Mouse (Mus musculus) midbrain, postnatal 0 days (tissue): ENCODE measurements around the gene Syt16. TPM values are rescaled to one million over a fixed set of nuclear protein-coding genes. Genes with fewer than 3 reads are reported as not detected.

Source experiments
- ATAC-seq: fragments of 200-750 bp; cut with Nextera tagmentation; 2 replicates; pipeline ENCODE4 v1.8.0; 2017; ENCODE audit warnings: moderate number of reproducible peaks, mild to moderate bottlenecking, moderate TSS enrichment, moderate library complexity; ENCODE audit not compliant: low FRiP score
- DNase-seq: peaks from one replicate; pipeline ENCODE4 v3.0.0-alpha.2; 2015; ENCODE audit warnings: low spot score
- H3K27ac ChIP-seq: fragments of 300-500 bp; sonication (generic); 2 replicates; pipeline ENCODE4 v1.5.1; 2014; ENCODE audit warnings: low read depth, mild to moderate bottlenecking, low read length, mixed read lengths
- H3K27me3 ChIP-seq: fragments of 300-500 bp; sonication (generic); 2 replicates; pipeline ENCODE4 v1.6.1; 2014; ENCODE audit warnings: low read length, control low read depth, mixed read lengths; ENCODE audit not compliant: insufficient read depth
- H3K36me3 ChIP-seq: fragments of 300-500 bp; sonication (generic); 2 replicates; pipeline ENCODE4 v1.6.1; 2014; ENCODE audit warnings: low read length, control low read depth, mixed read lengths; ENCODE audit not compliant: insufficient read depth
- H3K4me1 ChIP-seq: fragments of 300-500 bp; sonication (generic); 2 replicates; pipeline ENCODE4 v1.6.1; 2014; ENCODE audit warnings: mild to moderate bottlenecking, control low read depth, antibody characterized with exemption, low read length, mixed read lengths; ENCODE audit not compliant: insufficient read depth
- H3K4me2 ChIP-seq: fragments of 300-500 bp; sonication (generic); 2 replicates; pipeline ENCODE4 v1.6.1; 2014; ENCODE audit warnings: low read depth, mild to moderate bottlenecking, low read length, mixed read lengths; ENCODE audit not compliant: poor library complexity, severe bottlenecking
- H3K4me3 ChIP-seq: fragments of 300-500 bp; sonication (generic); 2 replicates; pipeline ENCODE4 v1.5.1; 2014; ENCODE audit warnings: low read depth, mild to moderate bottlenecking, low read length, moderate library complexity
- H3K9ac ChIP-seq: fragments of 300-500 bp; sonication (generic); replicated peaks from 2 replicates; pipeline ENCODE4 v1.6.1; 2014; ENCODE audit warnings: mild to moderate bottlenecking, low read length, moderate library complexity, mixed read lengths; ENCODE audit not compliant: poor library complexity, severe bottlenecking
- H3K9me3 ChIP-seq: fragments of 300-500 bp; sonication (generic); 2 replicates; pipeline ENCODE4 v1.6.1; 2016; ENCODE audit warnings: low read length, control low read depth
- CTCF ChIP-seq: IDR thresholded peaks from 2 replicates; pipeline ENCODE4 v1.5.1; 2016; ENCODE audit warnings: antibody characterized with exemption, mild to moderate bottlenecking
- WGBS: fragments of 180-500 bp; shearing (Covaris S2); extraction: QIAGEN DNeasy Blood & Tissue Kit; methylation state at CpG from one replicate; pipeline ENCODE4 v1.1.7; 2014; 5-methylcytosine and 5-hydroxymethylcytosine counted together
- polyA plus RNA-seq: library from polyadenylated mRNA; unstranded; fragments of >200 nt; fragmentation: Nextera tagmentation; extraction: Ambion mirVana; gene quantifications from 2 replicates; pipeline ENCODE4 v1.2.1, GENCODE M21; 2015
- total RNA-seq: library from RNA; depleted of rRNA; stranded (reverse); fragments of >200 nt; gene quantifications from 2 replicates; pipeline ENCODE4 v1.2.3, GENCODE M21; 2014

Syt16 gene
- total and polyA plus RNA-seq, 2 experiments from 2014 or later = 77.3 to 95.2 TPM

- WGBS = 85% methylated on average over 3 of the region's 3 CpGs
- Histone ChIP-seq H3K27me3 (no peaks in the 10 kb centered on the region), H3K27ac (no peak overlapping the region), H3K9me3 (no peaks in the 10 kb centered on the region), H3K36me3 (peaks cover 51% of the 10 kb centered on the region), H3K4me1 (no peaks in the 10 kb centered on the region), H3K4me2 (no peak overlapping the region), H3K4me3 (no peak overlapping the region), H3K9ac (no peak overlapping the region)
- DNase-seq (no peak), ATAC-seq (no peak)
- TF ChIP-seq CTCF = no peak
Measured at GRCm38 (mm10) chr12:73978144-73978543, 19.3 kb upstream of the Syt16 start.

GRCm38 (mm10) chr12:73979667-73980066 is 17.8 kb upstream of the Syt16 start:
- H3K9ac ChIP-seq = no peak overlapping the region
- H3K27me3 ChIP-seq = no peaks in the 10 kb centered on the region
- ATAC-seq (no peak), DNase-seq (no peak)
- H3K9me3 ChIP-seq = no peaks in the 10 kb centered on the region
- no peak for TF ChIP-seq CTCF
- WGBS = 96% methylated on average over 5 of the region's 5 CpGs
- H3K4me2 ChIP-seq = no peak overlapping the region
- no peak overlapping the region for H3K27ac ChIP-seq
- H3K4me1 ChIP-seq = no peaks in the 10 kb centered on the region
- no peak overlapping the region for H3K4me3 ChIP-seq
- H3K36me3 ChIP-seq = peaks cover 48% of the 10 kb centered on the region

GRCm38 (mm10) chr12:73982533-73982932 is 14.9 kb upstream of the Syt16 start:
- no peak overlapping the region for H3K9ac ChIP-seq
- no peaks in the 10 kb centered on the region for H3K9me3 ChIP-seq
- H3K4me1 ChIP-seq = no peaks in the 10 kb centered on the region
- peaks cover 35% of the 10 kb centered on the region for H3K36me3 ChIP-seq
- no peak overlapping the region for H3K4me2 ChIP-seq
- ATAC-seq (peak; percentile 85), DNase-seq (peak; percentile 94)
- no peak overlapping the region for H3K4me3 ChIP-seq
- WGBS = 54% methylated on average over 14 of the region's 14 CpGs
- TF ChIP-seq CTCF = no peak
- H3K27me3 ChIP-seq = no peaks in the 10 kb centered on the region
- no peak overlapping the region for H3K27ac ChIP-seq

GRCm38 (mm10) chr12:73986299-73986698 is 11.2 kb upstream of the Syt16 start:
- no peak for DNase-seq
- WGBS = 83% methylated on average over 7 of the region's 7 CpGs
- Histone ChIP-seq H3K36me3 (peaks cover 11% of the 10 kb centered on the region), H3K4me2 (no peak overlapping the region), H3K27me3 (no peaks in the 10 kb centered on the region), H3K4me1 (no peaks in the 10 kb centered on the region), H3K9ac (no peak overlapping the region), H3K9me3 (no peaks in the 10 kb centered on the region), H3K4me3 (no peak overlapping the region), H3K27ac (no peak overlapping the region)
- no peak for TF ChIP-seq CTCF
- no peak for ATAC-seq

- WGBS = 84% methylated on average over 4 of the region's 4 CpGs
- ATAC-seq = no peak
- Histone ChIP-seq H3K27me3 (no peaks in the 10 kb centered on the region), H3K4me1 (no peaks in the 10 kb centered on the region), H3K4me3 (no peak overlapping the region), H3K9ac (no peak overlapping the region), H3K27ac (no peak overlapping the region), H3K4me2 (no peak overlapping the region), H3K36me3 (peaks cover 9% of the 10 kb centered on the region), H3K9me3 (no peaks in the 10 kb centered on the region)
- TF ChIP-seq CTCF = no peak
- peak; percentile 33 for DNase-seq
Measured at GRCm38 (mm10) chr12:73988393-73989008, 9.0 kb upstream of the Syt16 start.

DNA sequence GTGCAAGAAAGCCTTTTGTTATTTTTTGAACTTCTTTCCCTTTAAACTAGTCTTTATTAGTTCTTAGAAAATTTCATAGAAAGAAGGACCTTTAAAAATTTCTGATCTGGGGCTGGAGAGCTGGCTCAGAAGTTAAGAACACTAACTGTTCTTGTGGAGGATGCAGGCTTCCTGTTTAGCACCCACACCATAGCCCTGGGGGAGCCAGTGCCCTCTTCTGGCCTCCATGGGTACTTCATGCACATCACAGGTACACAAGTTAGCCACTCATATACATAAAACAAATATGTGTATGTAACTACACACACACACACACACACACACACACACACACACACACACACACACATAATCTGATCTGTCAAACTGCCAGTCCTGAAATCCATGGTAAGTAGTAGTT is 7.9 kb upstream of the Syt16 start:
- peaks cover 6% of the 10 kb centered on the region for H3K36me3 ChIP-seq
- H3K27ac ChIP-seq = no peak overlapping the region
- peak; percentile 68 for TF ChIP-seq CTCF
- H3K4me3 ChIP-seq = no peak overlapping the region
- no peak overlapping the region for H3K9ac ChIP-seq
- H3K9me3 ChIP-seq = no peaks in the 10 kb centered on the region
- no peaks in the 10 kb centered on the region for H3K4me1 ChIP-seq
- H3K4me2 ChIP-seq = no peak overlapping the region
- DNase-seq = no peak
- ATAC-seq = no peak
- H3K27me3 ChIP-seq = no peaks in the 10 kb centered on the region
